Mouse (Mus musculus): ENCODE measurements at regions not wholly inside any gene's neighbourhood (a gene's known extent, or its start where the extent isn't known, plus 50 kb on each side); places are given as distances from the start of the nearest gene placed in this dataset.

DNA sequence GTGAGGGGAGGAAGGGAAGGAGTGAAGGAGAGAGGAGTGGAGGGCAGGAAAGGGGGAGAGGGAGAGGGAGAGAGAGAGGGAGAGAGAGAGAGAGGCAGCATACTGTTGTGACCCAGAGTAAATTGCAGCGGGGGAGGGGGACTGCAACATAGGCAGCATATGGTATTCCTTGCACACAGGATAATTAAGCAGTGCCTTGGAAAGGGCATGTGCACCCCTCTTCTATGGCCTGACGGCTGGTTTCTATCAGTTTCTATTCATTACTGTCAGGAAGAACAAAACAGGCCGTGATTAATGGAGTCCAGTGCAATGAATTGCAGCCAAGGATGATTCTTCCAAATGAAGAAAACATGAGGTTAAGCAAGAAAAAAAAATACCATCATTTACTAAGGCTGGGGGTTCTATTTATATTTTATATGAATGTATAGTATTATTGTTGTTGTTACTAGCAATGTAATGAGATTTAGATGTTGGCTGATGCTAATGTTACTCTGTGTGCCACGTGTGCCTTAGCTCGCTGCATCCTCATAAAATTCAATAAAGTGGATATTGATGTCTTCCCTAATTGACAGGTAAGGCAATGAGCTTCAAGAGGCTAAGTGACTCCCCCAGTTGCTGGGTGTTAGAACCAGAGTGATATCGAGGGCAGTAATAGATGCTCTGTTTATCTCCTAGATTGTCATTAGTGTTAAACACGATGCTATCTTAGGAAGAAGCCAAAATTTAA, 181.3 kb downstream of the Gm19935 start:
- peak; percentile 26 to 47 for DNase-seq

DNA sequence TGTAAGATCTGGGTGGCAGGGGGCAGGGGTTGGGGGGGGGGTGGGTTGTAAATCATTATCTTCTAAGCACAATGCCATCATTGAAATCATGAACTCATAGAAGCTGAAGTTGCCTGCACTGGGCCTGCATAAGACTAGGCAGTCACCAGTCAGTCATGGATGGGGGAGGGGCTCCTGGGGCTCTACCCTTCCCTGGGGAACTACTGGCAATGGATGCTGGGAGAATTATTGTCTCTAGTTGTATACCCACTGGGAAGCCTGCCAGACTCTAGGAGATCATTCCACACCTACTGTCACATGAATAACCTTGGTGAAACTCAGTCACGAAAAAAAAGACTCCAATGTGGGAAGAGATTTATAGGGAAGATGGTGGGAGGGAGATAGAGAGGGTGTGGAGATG, 186.4 kb downstream of the Gm19935 start:
- DNase-seq, result peak in 1 of 2 experiments; percentile 8

DNA sequence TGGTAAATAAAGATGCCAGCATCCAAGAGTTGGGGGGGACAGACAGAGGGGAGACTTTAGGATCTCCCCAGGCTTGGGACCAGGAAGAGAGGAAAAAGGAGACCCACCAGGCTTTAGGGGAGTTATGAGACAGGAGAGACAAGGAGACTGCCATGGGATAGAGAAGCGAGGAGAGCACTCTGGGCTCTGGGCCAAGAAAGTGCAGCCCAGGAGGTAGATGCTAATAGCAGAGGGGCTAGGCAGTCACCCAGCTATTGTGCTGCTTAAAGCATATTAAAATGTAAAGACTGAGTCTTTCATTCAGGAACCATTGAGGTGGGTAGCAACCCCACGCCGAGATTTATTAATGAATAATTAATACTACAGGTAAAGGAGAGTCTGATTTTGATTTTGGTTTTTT, 208.8 kb downstream of the Gm19935 start:
- peak; percentile 16 to 39 for DNase-seq

- peak; percentile 54 to 67 for DNase-seq
Measured at GRCm38 (mm10) chr8:90600946-90601695, 216.1 kb downstream of the Gm19935 start.

GRCm38 (mm10) chr8:90597376-90597775, 219.8 kb downstream of the Gm19935 start:
- peak; percentile 50 to 66 for DNase-seq

DNA sequence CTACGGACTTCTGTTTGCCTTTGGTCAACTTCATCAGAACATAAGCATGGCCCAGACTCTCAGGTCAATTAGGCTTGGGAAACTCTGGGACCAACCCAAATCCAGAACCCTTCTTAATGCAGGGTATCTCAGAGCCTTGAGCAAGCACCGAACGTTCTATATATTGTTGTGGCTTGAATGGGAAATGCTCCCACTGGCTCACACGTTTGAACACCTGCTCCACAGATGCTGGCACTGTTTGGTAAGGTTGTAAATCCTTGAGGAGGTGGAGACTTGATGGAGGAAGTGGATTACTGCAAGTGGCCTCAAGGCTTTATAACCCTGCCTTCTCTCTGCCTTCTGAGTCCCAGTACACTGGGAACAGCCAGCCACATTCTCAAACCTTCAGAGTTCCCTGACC, 231.3 kb upstream of the Tox3 start:
- DNase-seq, result no peak

- DNase-seq, result peak in 1 of 2 experiments; percentile 43
Measured at GRCm38 (mm10) chr8:90576976-90577375, 228.8 kb upstream of the Tox3 start.

DNA sequence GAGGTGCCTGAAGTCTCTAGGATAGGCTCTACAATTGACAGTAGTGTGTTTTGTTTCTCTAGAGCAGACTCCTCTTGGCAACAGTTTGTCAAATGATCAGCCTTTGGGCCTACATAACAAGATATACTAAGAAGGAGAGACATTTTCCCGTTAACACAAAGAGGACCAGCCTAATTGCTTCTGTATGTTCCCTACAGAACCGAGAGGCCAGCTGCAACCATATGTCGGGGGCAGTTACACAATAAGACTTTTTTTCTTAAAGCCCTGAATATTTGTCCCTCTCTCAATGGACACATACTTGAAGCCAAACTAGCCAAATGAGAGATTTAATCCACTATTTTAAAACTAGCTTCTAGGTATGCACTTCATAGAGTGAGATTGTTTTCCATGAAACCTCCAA, 226.5 kb upstream of the Tox3 start:
- DNase-seq, result no peak

DNA sequence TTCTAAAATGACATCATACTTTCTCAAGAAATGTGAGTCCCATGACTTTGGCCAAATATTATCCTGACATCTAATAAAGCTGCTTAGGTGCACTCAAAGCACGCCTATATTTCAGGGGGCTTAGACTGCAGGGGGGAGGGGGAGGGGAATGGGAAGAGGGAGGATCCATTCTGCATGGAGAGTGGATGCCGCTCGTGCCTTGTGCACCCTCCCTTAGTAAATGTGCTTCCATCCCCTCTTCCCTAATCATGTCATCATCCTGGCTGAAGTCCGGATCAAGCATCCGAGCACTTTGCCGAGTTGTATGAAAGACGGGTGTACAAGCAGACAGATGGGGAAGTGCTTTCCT, 207.9 kb upstream of the Tox3 start:
- DNase-seq, result peak; percentile 25 to 39

DNA sequence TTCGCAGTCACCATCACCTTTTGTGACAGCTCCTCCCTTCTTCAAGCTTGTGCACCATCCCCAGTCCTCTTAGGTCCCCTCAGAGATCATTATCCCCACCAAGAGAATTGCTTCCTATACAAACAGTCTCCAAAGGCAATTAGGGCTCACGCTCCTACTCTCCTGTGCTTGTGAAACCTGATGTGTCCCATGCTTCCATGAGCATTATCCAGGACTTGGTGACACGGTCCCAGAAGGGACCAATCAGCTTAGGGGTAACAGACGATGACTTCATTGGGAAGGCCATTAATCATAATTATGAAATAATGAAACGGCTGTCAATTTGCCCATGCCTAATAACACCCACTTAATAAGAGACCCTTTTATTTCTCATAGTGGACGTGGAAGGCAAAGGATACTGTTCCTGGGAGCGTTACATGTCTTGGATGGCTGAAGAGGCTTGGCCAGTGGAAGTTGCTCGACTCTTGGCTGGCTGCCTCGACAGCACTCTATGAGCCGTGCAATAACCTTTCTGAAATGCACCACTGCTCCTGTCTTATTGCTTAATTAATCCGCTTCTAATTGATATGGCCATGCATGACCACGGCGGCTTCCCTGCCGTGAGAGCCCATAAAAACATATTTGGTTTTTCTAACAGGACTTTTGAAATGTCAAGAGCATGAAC, 207.4 kb upstream of the Tox3 start:
- DNase-seq, result peak; percentile 84 to 87

- DNase-seq, result no peak
Measured at GRCm38 (mm10) chr8:90547276-90547675, 199.1 kb upstream of the Tox3 start.

DNA sequence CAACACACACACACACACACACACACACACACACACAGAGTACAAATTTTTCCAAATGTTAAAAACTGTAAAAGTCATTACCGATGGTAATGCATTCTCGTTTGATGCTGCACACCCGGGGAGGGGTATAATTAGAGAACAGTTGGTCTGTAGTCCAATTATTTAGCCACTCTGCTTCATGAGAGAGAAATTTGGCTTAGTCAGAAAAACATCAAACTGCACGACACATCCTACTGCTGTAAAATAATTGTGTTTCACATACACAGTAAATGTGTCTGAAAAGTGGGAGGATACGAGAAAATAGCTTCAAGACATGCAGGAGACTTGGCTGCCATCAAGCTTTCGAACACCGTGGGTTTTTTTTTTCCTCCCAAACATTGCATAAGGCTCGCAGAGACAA, 194.5 kb upstream of the Tox3 start:
- DNase-seq, result no peak

GRCm38 (mm10) chr8:90536196-90536640, 188.1 kb upstream of the Tox3 start:
- DNase-seq, result no peak

GRCm38 (mm10) chr8:90535515-90536156, 187.5 kb upstream of the Tox3 start:
- DNase-seq, result no peak

- DNase-seq, result no peak
Measured at GRCm38 (mm10) chr8:90521393-90521792, 173.2 kb upstream of the Tox3 start.

GRCm38 (mm10) chr8:90520186-90520585, 172.0 kb upstream of the Tox3 start:
- peak; percentile 33 to 39 for DNase-seq

- no peak for DNase-seq
Measured at GRCm38 (mm10) chr8:90519567-90519966, 171.4 kb upstream of the Tox3 start.

- DNase-seq, result peak; percentile 49 to 52
Measured at GRCm38 (mm10) chr8:90514191-90514590, 166.0 kb upstream of the Tox3 start.

DNA sequence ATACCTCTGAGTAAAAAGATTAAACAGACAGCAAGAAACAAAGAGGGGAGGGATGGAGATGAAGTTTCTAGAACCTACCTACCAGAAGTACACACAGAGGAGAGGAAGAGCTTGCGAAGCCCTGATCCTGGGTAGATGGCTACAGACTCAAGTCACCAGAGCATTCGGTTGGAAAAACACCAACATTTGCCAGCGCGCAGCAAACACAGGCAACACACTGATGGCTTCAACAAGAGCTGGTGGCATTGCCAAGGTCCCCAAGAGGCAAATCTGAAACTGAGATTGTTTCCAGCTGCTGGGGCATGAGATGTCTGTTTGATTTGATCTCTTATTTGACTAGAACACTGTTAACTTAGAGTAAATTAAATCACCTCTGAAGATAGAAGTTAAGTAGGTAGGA, 165.5 kb upstream of the Tox3 start:
- DNase-seq, result peak; percentile 58 to 61

DNA sequence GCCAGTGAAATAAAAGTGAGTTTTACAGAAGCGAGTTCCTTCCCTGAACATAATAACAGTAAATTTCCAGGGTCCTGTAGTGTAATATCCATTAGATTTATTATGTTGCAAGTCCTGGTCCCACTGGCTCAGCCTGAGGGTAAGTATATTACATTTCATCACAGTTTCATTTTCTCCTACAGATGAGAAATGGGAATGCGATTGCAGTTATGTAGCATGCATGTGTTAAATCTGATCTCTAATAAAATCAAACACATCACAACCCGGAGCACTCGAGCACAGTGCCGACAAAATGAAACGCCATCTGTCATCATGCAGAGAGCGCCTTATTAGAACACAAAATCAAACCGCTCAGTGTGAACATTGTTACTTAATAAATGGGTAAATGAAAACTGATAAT, 165.0 kb upstream of the Tox3 start:
- peak; percentile 37 to 40 for DNase-seq

- DNase-seq, result no peak
Measured at GRCm38 (mm10) chr8:90512594-90512993, 164.5 kb upstream of the Tox3 start.

- peak in 1 of 2 experiments; percentile 25 for DNase-seq
Measured at GRCm38 (mm10) chr8:90504521-90504920, 156.4 kb upstream of the Tox3 start.

DNA sequence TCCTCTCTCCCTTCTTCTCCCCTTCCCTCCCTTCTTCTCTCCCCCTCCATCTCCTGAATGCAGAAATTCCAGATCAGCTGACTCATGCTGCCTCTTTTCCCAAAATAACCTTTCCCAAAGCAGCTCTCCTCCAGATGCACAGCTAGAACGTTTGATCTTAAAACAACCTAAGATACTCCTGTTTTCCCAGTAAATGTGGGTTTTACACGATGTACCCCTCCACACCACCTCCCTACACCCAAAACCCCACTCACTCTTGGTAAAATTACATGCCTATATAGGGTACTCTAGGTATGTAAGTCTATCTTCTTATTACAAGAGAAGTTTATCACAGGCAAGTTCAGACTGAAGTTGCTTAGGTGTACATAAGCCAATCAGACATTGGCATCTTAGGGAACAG, 155.2 kb upstream of the Tox3 start:
- no peak for DNase-seq
